Mouse (Mus musculus): ENCODE data around the gene Tbce. TPM values are rescaled to one million over a fixed set of nuclear protein-coding genes. Genes with fewer than 3 reads are reported as not detected.

The Tbce gene
- polyA plus RNA-seq, 1 experiment from 2014 or later: 22.1 TPM

GRCm38 (mm10) chr13:13969796-13970195, 69.6 kb downstream of the Tbce start:
- DNase-seq: no peak
- Histone ChIP-seq H3K27me3 (ENCODE audit: insufficient read depth, low read length) (no peaks in the 10 kb centered on the region), H3K4me2 (ENCODE audit: low read depth, low read length) (no peak overlapping the region), H3K9me3 (ENCODE audit: low read length) (no peaks in the 10 kb centered on the region), H3K27ac (ENCODE audit: low read depth) (no peak overlapping the region), H3K4me3 (ENCODE audit: low read depth, low read length) (no peak overlapping the region), H3K4me1 (ENCODE audit: insufficient read depth) (peaks cover 7% of the 10 kb centered on the region; the same call in 1 of the 2 replicates), H3K36me3 (replicated peaks; ENCODE audit: insufficient read depth, low read length) (peaks cover 13% of the 10 kb centered on the region; the same call in 1 of the 2 replicates), H3K9ac (replicated peaks) (no peak overlapping the region)
- TF ChIP-seq EP300 (IDR thresholded peaks at IDR 0.05; ENCODE audit: low read depth) (no peak), CTCF (IDR thresholded peaks at IDR 0.05; ENCODE audit: low read depth) (no peak)
- 64% methylated on average over 1 of the region's 1 CpGs for WGBS (ENCODE audit: insufficient replicate concordance)
- ATAC-seq: no peak

GRCm38 (mm10) chr13:13968629-13969111, 70.8 kb downstream of the Tbce start:
- H3K4me1 ChIP-seq (ENCODE audit: insufficient read depth): peaks cover 7% of the 10 kb centered on the region; the same call in 1 of the 2 replicates
- WGBS (ENCODE audit: insufficient replicate concordance): 50% methylated on average over 4 of the region's 4 CpGs
- H3K4me3 ChIP-seq (ENCODE audit: low read depth, low read length): no peak overlapping the region
- ATAC-seq (peak; percentile 96), DNase-seq (no peak)
- TF ChIP-seq EP300 (IDR thresholded peaks at IDR 0.05; ENCODE audit: low read depth): peak; percentile 31; the same call in 1 of the 2 replicates
- no peak for TF ChIP-seq CTCF (IDR thresholded peaks at IDR 0.05; ENCODE audit: low read depth)
- H3K27ac ChIP-seq (ENCODE audit: low read depth): 0 out of 2 replicates have a peak overlapping the region, but pooled peaks have one; percentile 19
- H3K27me3 ChIP-seq (ENCODE audit: insufficient read depth, low read length): no peaks in the 10 kb centered on the region
- peaks cover 13% of the 10 kb centered on the region; the same call in 1 of the 2 replicates for H3K36me3 ChIP-seq (replicated peaks; ENCODE audit: insufficient read depth, low read length)
- peak overlapping the region; percentile 24; the same call in 1 of the 2 replicates for H3K4me2 ChIP-seq (ENCODE audit: low read depth, low read length)
- no peak overlapping the region for H3K9ac ChIP-seq (replicated peaks)
- H3K9me3 ChIP-seq (ENCODE audit: low read length): no peaks in the 10 kb centered on the region

- Histone ChIP-seq H3K4me1 (ENCODE audit: insufficient read depth) (peaks cover 7% of the 10 kb centered on the region; the same call in 1 of the 2 replicates), H3K27ac (ENCODE audit: low read depth) (no peak overlapping the region), H3K4me3 (ENCODE audit: low read depth, low read length) (no peak overlapping the region), H3K36me3 (replicated peaks; ENCODE audit: insufficient read depth, low read length) (peaks cover 11% of the 10 kb centered on the region; the same call in 1 of the 2 replicates), H3K9ac (replicated peaks) (no peak overlapping the region), H3K9me3 (ENCODE audit: low read length) (no peaks in the 10 kb centered on the region), H3K4me2 (ENCODE audit: low read depth, low read length) (no peak overlapping the region), H3K27me3 (ENCODE audit: insufficient read depth, low read length) (no peaks in the 10 kb centered on the region)
- TF ChIP-seq CTCF (IDR thresholded peaks at IDR 0.05; ENCODE audit: low read depth) (no peak), EP300 (IDR thresholded peaks at IDR 0.05; ENCODE audit: low read depth) (peak; percentile 79)
- ATAC-seq (no peak), DNase-seq (no peak)
- 46% methylated on average over 4 of the region's 4 CpGs for WGBS (ENCODE audit: insufficient replicate concordance)
These were observed 73.3 kb downstream of the Tbce start for GRCm38 (mm10) chr13:13966172-13966571.

GRCm38 (mm10) chr13:13965388-13965964, 74.0 kb downstream of the Tbce start:
- H3K27ac ChIP-seq (ENCODE audit: low read depth): no peak overlapping the region
- ATAC-seq (no peak), DNase-seq (no peak)
- H3K4me2 ChIP-seq (ENCODE audit: low read depth, low read length): no peak overlapping the region
- H3K36me3 ChIP-seq (replicated peaks; ENCODE audit: insufficient read depth, low read length): peaks cover 7% of the 10 kb centered on the region; the same call in 1 of the 2 replicates
- no peaks in the 10 kb centered on the region for H3K9me3 ChIP-seq (ENCODE audit: low read length)
- TF ChIP-seq CTCF (IDR thresholded peaks at IDR 0.05; ENCODE audit: low read depth) (no peak), EP300 (IDR thresholded peaks at IDR 0.05; ENCODE audit: low read depth) (no peak)
- H3K9ac ChIP-seq (replicated peaks): no peak overlapping the region
- H3K4me3 ChIP-seq (ENCODE audit: low read depth, low read length): no peak overlapping the region
- 80% methylated on average over 19 of the region's 19 CpGs for WGBS (ENCODE audit: insufficient replicate concordance)
- peaks cover 7% of the 10 kb centered on the region; the same call in 1 of the 2 replicates for H3K4me1 ChIP-seq (ENCODE audit: insufficient read depth)
- no peaks in the 10 kb centered on the region for H3K27me3 ChIP-seq (ENCODE audit: insufficient read depth, low read length)

- no peaks in the 10 kb centered on the region for H3K9me3 ChIP-seq (ENCODE audit: low read length)
- no peak overlapping the region for H3K4me2 ChIP-seq (ENCODE audit: low read depth, low read length)
- H3K9ac ChIP-seq (replicated peaks): no peak overlapping the region
- H3K4me1 ChIP-seq (ENCODE audit: insufficient read depth): peaks cover 24% of the 10 kb centered on the region
- H3K4me3 ChIP-seq (ENCODE audit: low read depth, low read length): no peak overlapping the region
- 73% methylated on average over 4 of the region's 4 CpGs for whole genome bisulfite sequencing (ENCODE audit: insufficient replicate concordance)
- no peak overlapping the region for H3K27ac ChIP-seq (ENCODE audit: low read depth)
- H3K36me3 ChIP-seq (replicated peaks; ENCODE audit: insufficient read depth, low read length): no peaks in the 10 kb centered on the region
- DNase-seq (no peak), ATAC-seq (no peak)
- no peak for TF ChIP-seq CTCF (IDR thresholded peaks at IDR 0.05; ENCODE audit: low read depth)
- TF ChIP-seq EP300 (IDR thresholded peaks at IDR 0.05; ENCODE audit: low read depth): no peak
- H3K27me3 ChIP-seq (ENCODE audit: insufficient read depth, low read length): no peaks in the 10 kb centered on the region
These were observed 78.4 kb downstream of the Tbce start for GRCm38 (mm10) chr13:13961046-13961445.

GRCm38 (mm10) chr13:13960211-13960610, 79.2 kb downstream of the Tbce start:
- H3K9me3 ChIP-seq (ENCODE audit: low read length): no peaks in the 10 kb centered on the region
- WGBS (ENCODE audit: insufficient replicate concordance): 85% methylated on average over 4 of the region's 4 CpGs
- ATAC-seq: no peak

More at GRCm38 (mm10) chr13:13960211-13960610, 79.2 kb downstream of the Tbce start:
- Histone ChIP-seq H3K4me1 (ENCODE audit: insufficient read depth) (peaks cover 24% of the 10 kb centered on the region), H3K36me3 (replicated peaks; ENCODE audit: insufficient read depth, low read length) (no peaks in the 10 kb centered on the region), H3K9ac (replicated peaks) (no peak overlapping the region), H3K4me2 (ENCODE audit: low read depth, low read length) (no peak overlapping the region), H3K27ac (ENCODE audit: low read depth) (no peak overlapping the region), H3K27me3 (ENCODE audit: insufficient read depth, low read length) (no peaks in the 10 kb centered on the region), H3K4me3 (ENCODE audit: low read depth, low read length) (no peak overlapping the region)
- DNase-seq: no peak
- TF ChIP-seq EP300 (IDR thresholded peaks at IDR 0.05; ENCODE audit: low read depth): no peak
- no peak for TF ChIP-seq CTCF (IDR thresholded peaks at IDR 0.05; ENCODE audit: low read depth)
